Mouse (Mus musculus): ENCODE measurements around the gene Obsl1. TPM values are rescaled to one million over a fixed set of nuclear protein-coding genes. Genes with fewer than 3 reads are reported as not detected.

The Obsl1 gene
- polyA plus RNA-seq, 1 experiment from 2014 or later: 17.9 TPM

DNA sequence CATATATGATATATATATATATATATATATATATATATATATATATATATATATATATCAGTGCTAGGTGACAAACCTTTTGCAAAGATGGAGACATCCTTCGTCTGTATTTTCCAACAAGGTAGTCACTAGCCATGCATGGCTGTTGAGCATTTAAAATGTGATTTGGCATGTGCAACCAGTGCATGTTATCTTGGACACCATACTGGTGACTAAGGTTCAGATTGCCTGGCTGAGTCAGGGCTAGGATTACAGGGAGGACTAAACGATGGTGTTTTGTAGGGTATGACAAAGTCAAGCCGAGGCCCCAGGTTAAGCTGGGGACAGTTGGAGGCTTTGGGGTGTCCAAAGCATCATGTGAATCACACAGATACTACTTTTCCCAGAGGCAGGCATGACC, 50.8 kb downstream of the Obsl1 start:
- no peak overlapping the region for H3K9ac ChIP-seq (ENCODE audit: low read length)
- DNase-seq (ENCODE audit: low spot score) (no peak), ATAC-seq (ENCODE audit: low FRiP score, low TSS enrichment) (no peak)
- no peak overlapping the region for H3K4me3 ChIP-seq (ENCODE audit: low read depth, low read length)
- 81% methylated on average over 3 of the region's 3 CpGs for WGBS
- no peaks in the 10 kb centered on the region for H3K9me3 ChIP-seq (ENCODE audit: control insufficient read depth, low read length)
- TF ChIP-seq CTCF (IDR thresholded peaks at IDR 0.05; ENCODE audit: low read depth) (no peak), EP300 (optimal IDR thresholded peaks at IDR 0.05) (no peak)
- no peak overlapping the region for H3K4me2 ChIP-seq (replicated peaks; ENCODE audit: low read depth)
- H3K27ac ChIP-seq (replicated peaks): no peak overlapping the region
- H3K27me3 ChIP-seq (ENCODE audit: control insufficient read depth, insufficient read depth, low read length): peaks cover 4% of the 10 kb centered on the region; the same call in 1 of the 2 replicates
- 0 out of 2 replicates have a peak, but pooled peaks cover 3% of the 10 kb centered on the region for H3K4me1 ChIP-seq (replicated peaks; ENCODE audit: control insufficient read depth, insufficient read depth)
- no peaks in the 10 kb centered on the region for H3K36me3 ChIP-seq (ENCODE audit: control insufficient read depth, insufficient read depth, low read length)

DNA sequence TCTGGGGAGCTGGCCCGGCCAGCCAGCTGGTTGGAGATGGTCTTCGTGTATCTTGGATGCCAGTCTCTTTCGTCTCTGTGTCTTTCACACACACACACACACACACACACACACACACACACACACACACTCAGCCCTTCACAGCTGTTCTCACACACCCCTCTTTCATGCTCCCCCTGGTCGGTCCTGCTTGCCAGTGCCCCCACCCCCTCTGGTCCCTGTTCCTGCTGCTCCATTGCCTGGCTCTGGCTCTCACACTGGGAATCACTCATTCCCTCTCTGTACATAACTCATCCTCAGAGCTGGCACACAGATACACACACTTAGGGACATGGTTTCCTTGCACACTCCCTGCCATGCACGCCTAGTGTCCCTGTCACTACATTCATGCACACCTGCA, 54.4 kb downstream of the Obsl1 start:
- H3K4me3 ChIP-seq (ENCODE audit: low read depth, low read length): no peak overlapping the region
- DNase-seq (ENCODE audit: low spot score) (no peak), ATAC-seq (ENCODE audit: low FRiP score, low TSS enrichment) (no peak)
- WGBS: 57% methylated on average over 5 of the region's 5 CpGs
- peaks cover 7% of the 10 kb centered on the region; the same call in 1 of the 2 replicates for H3K27me3 ChIP-seq (ENCODE audit: control insufficient read depth, insufficient read depth, low read length)
- TF ChIP-seq EP300 (optimal IDR thresholded peaks at IDR 0.05): no peak
- TF ChIP-seq CTCF (IDR thresholded peaks at IDR 0.05; ENCODE audit: low read depth): no peak
- H3K9me3 ChIP-seq (ENCODE audit: control insufficient read depth, low read length): no peaks in the 10 kb centered on the region
- 0 out of 2 replicates have a peak, but pooled peaks cover 6% of the 10 kb centered on the region for H3K4me1 ChIP-seq (replicated peaks; ENCODE audit: control insufficient read depth, insufficient read depth)
- H3K9ac ChIP-seq (ENCODE audit: low read length): no peak overlapping the region
- no peak overlapping the region for H3K4me2 ChIP-seq (replicated peaks; ENCODE audit: low read depth)
- H3K27ac ChIP-seq (replicated peaks): no peak overlapping the region
- H3K36me3 ChIP-seq (ENCODE audit: control insufficient read depth, insufficient read depth, low read length): no peaks in the 10 kb centered on the region

DNA sequence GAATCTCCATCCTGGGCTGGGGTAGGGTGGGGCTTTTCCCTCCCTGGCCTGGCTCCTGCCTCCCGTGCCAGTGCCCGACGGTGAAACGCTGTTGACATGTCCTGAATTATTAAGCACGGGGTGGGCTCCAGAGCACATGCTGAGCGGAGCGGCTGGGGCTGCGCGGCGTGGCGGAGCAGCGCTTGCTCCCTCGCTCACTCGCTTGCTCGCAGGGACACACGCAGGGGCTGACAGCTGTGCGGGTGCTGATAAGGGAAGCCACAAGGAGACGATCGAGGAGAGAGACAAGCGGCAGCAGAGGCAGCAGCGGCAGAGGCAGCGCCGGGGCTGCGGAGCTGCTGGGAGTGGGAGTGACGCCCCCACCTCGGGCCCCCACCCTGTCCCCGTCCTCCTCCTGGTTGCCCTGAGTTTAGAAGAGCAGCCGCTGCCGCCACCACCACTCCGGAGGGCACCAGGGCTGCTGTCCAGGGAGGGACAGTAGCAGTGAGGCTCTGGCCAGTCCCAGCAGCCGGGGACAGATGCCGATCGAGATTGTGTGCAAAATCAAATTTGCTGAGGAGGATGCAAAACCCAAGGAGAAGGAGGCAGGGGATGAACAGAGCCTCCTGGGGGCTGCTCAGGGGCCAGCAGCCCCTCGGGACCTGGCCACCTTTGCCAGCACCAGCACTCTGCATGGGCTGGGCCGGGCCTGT, 55.8 kb downstream of the Obsl1 start, which contains the start of gene Asic4:
Asic4 (plus strand) TSS at position 123 of the 692 bp plus-strand sequence.
- 3% methylated on average over 35 of the region's 35 CpGs for WGBS
- ATAC-seq (ENCODE audit: low FRiP score, low TSS enrichment) (no peak), DNase-seq (ENCODE audit: low spot score) (no peak)
- TF ChIP-seq CTCF (IDR thresholded peaks at IDR 0.05; ENCODE audit: low read depth): no peak
- no peak for TF ChIP-seq EP300 (optimal IDR thresholded peaks at IDR 0.05)
- peak within 1 kb of the TSS; percentile 38; the same call in 1 of the 2 replicates for H3K9ac ChIP-seq (ENCODE audit: low read length)
- 0 out of 2 replicates have a peak, but pooled peaks cover 7% of the 10 kb centered on the region for H3K4me1 ChIP-seq (replicated peaks; ENCODE audit: control insufficient read depth, insufficient read depth)
- no peaks in the 10 kb centered on the region for H3K9me3 ChIP-seq (ENCODE audit: control insufficient read depth, low read length)
- no peaks in the 10 kb centered on the region for H3K36me3 ChIP-seq (ENCODE audit: control insufficient read depth, insufficient read depth, low read length)
- peak within 1 kb of the TSS; percentile 20; the same call in 1 of the 2 replicates for H3K4me3 ChIP-seq (ENCODE audit: low read depth, low read length)
- H3K27ac ChIP-seq (replicated peaks): no peak within 1 kb of the TSS
- H3K27me3 ChIP-seq (ENCODE audit: control insufficient read depth, insufficient read depth, low read length): peaks cover 7% of the 10 kb centered on the region; the same call in 1 of the 2 replicates
- H3K4me2 ChIP-seq (replicated peaks; ENCODE audit: low read depth): peak within 1 kb of the TSS; percentile 25; the same call in 1 of the 2 replicates

DNA sequence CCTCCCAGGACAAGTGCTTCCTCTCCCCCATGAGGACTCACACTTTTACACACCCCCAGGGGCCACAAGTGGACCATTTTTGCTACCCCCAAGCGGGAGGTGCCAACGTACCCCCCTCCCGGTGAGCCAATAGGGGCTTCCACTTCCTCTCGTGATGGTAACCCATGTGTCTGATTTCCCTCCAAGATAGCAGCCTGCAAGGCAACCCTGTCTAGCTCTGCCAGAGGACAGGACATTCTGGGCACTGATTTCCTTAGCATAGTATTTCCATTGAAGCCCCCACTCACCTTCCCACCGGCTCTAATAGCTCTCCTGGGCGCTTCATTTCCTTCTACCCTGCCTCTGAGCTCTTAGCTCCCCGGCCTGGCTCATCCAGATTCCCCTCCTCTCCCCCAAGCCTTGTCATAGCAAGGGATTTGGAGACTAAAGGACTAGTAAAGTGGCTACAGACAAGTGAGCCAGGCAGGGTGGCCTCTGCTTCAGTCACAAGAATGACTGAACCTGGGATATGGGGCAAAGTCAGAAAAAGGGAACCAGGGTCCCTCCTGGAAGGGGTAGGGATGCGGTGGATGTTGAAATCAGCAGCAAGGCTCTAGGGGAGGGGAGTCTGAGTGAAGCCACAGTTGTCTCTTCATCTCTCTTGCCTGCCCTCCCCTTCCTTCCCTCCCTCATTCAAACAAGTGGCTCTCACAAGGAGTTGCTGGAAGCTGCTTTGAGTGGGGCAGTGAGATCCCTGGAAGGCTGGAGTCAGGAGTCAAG, 56.7 kb downstream of the Obsl1 start:
- no peak overlapping the region for H3K9ac ChIP-seq (ENCODE audit: low read length)
- H3K27me3 ChIP-seq (ENCODE audit: control insufficient read depth, insufficient read depth, low read length): peaks cover 7% of the 10 kb centered on the region; the same call in 1 of the 2 replicates

DNA sequence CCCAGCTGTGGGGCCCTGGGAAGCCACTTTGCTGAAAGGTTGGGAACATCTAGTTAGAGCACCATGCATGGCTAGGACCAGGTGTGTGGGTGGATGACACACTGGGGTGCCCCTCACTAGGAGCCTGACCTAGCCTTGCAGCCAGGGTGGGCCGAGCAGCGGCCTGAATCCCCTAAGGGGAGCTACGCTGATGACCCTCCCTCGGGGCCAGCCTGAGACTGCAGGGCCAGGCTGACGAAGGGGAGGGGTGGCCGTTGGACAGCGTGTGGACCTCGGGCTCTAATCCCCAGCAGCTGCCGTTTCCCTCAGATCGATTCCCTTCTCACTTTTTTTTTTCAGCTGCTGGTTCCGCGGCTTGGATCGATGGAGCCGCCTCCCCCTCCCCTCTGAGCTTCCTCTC, 57.3 kb downstream of the Obsl1 start:
- ATAC-seq (ENCODE audit: low FRiP score, low TSS enrichment): no peak
- DNase-seq (ENCODE audit: low spot score): no peak
- Histone ChIP-seq H3K4me3 (ENCODE audit: low read depth, low read length) (no peak overlapping the region), H3K4me2 (replicated peaks; ENCODE audit: low read depth) (no peak overlapping the region), H3K4me1 (replicated peaks; ENCODE audit: control insufficient read depth, insufficient read depth) (0 out of 2 replicates have a peak, but pooled peaks cover 7% of the 10 kb centered on the region), H3K9ac (ENCODE audit: low read length) (no peak overlapping the region), H3K27ac (replicated peaks) (no peak overlapping the region), H3K9me3 (ENCODE audit: control insufficient read depth, low read length) (no peaks in the 10 kb centered on the region), H3K27me3 (ENCODE audit: control insufficient read depth, insufficient read depth, low read length) (peaks cover 7% of the 10 kb centered on the region; the same call in 1 of the 2 replicates), H3K36me3 (ENCODE audit: control insufficient read depth, insufficient read depth, low read length) (no peaks in the 10 kb centered on the region)
- 10% methylated on average over 14 of the region's 14 CpGs for WGBS
- TF ChIP-seq CTCF (IDR thresholded peaks at IDR 0.05; ENCODE audit: low read depth) (no peak), EP300 (optimal IDR thresholded peaks at IDR 0.05) (no peak)

More for the DNA sequence above, 56.7 kb downstream of the Obsl1 start:
- no peak overlapping the region; the same call in 1 of the 2 replicates for H3K4me3 ChIP-seq (ENCODE audit: low read depth, low read length)
- ATAC-seq (ENCODE audit: low FRiP score, low TSS enrichment) (no peak), DNase-seq (ENCODE audit: low spot score) (no peak)
- no peaks in the 10 kb centered on the region for H3K9me3 ChIP-seq (ENCODE audit: control insufficient read depth, low read length)
- H3K27ac ChIP-seq (replicated peaks): no peak overlapping the region
- no peak for TF ChIP-seq CTCF (IDR thresholded peaks at IDR 0.05; ENCODE audit: low read depth)
- no peak for TF ChIP-seq EP300 (optimal IDR thresholded peaks at IDR 0.05)
- H3K36me3 ChIP-seq (ENCODE audit: control insufficient read depth, insufficient read depth, low read length): no peaks in the 10 kb centered on the region
- no peak overlapping the region for H3K4me2 ChIP-seq (replicated peaks; ENCODE audit: low read depth)
- WGBS: 25% methylated on average over 8 of the region's 8 CpGs
- 0 out of 2 replicates have a peak, but pooled peaks cover 7% of the 10 kb centered on the region for H3K4me1 ChIP-seq (replicated peaks; ENCODE audit: control insufficient read depth, insufficient read depth)
